In the genomic region with DNA sequence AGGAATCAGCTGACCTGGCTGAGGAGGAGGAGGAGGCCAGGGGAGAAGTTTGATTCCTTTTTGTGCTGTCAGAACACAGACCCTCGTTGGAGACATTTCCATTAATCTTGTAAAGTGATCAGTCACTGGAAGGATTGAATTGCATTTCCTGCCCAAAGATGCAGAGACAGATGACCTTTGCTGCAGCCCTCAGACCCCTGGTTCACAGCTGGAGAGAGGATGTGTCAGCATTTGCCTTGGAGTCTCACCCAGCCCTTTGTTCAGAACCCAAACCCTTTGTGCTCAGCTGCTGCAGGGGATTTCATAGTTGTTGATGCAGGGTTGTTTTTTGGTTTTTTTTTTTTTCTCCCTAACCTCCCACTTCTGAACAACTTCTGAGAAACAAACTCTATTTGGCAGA, we compare ENCODE assay signal across 11 mouse cellular contexts. TPM values are rescaled to one million over a fixed set of nuclear protein-coding genes. Genes with fewer than 3 reads are reported as not detected.
DNase-seq lines count a peak whose midpoint lies in the region; ATAC-seq and TF ChIP-seq lines count a peak whose summit lies in the region.
"Had no signal": no experiment of that assay in that cellular context is flagged by ENCODE, and none has a peak within 500 bp of the region (broad histone marks: within the 10 kb centered on the region; RNA-seq: fewer than 3 reads in every experiment).

No protein-coding gene starts in this region.

- H3K9me3 ChIP-seq in heart, embryonic 12.5 days (replicated peaks) = no peaks in the 10 kb centered on the region
- no peaks in the 10 kb centered on the region for H3K9me3 ChIP-seq in liver, embryonic 12.5 days (replicated peaks)
- no peaks in the 10 kb centered on the region for H3K9me3 ChIP-seq in liver, postnatal 0 days (ENCODE audit: low read length)
- no peaks in the 10 kb centered on the region for H3K9me3 ChIP-seq in limb, embryonic 11.5 days (ENCODE audit: control insufficient read depth, low read length)
- H3K9me3 ChIP-seq: hindbrain, embryonic 13.5 days had no signal

- H3K27me3 ChIP-seq in heart, embryonic 12.5 days (replicated peaks) = no peaks in the 10 kb centered on the region
- H3K27me3 ChIP-seq in liver, embryonic 12.5 days (replicated peaks) = 0 out of 2 replicates have a peak, but pooled peaks cover 4% of the 10 kb centered on the region
- no peaks in the 10 kb centered on the region for H3K27me3 ChIP-seq in liver, postnatal 0 days (ENCODE audit: insufficient read depth, low read length)
- no peaks in the 10 kb centered on the region for H3K27me3 ChIP-seq in limb, embryonic 11.5 days (ENCODE audit: control insufficient read depth, insufficient read depth, low read length)
- H3K27me3 ChIP-seq: hindbrain, embryonic 13.5 days had no signal

- no peak overlapping the region for H3K4me3 ChIP-seq in heart, embryonic 12.5 days
- H3K4me3 ChIP-seq in liver, embryonic 12.5 days = no peak overlapping the region
- no peak overlapping the region for H3K4me3 ChIP-seq in liver, postnatal 0 days (ENCODE audit: low read depth, low read length)
- H3K4me3 ChIP-seq in limb, embryonic 11.5 days (ENCODE audit: low read depth, low read length) = no peak overlapping the region
- H3K4me3 ChIP-seq: hindbrain, embryonic 13.5 days had no signal

- WGBS in heart, embryonic 12.5 days = 0% methylated on average over 1 of the region's 1 CpGs
- 3% methylated on average over 1 of the region's 1 CpGs for WGBS in liver, embryonic 12.5 days (ENCODE audit: insufficient replicate concordance)
- WGBS in liver, postnatal 0 days (ENCODE audit: insufficient replicate concordance) = 4% methylated on average over 1 of the region's 1 CpGs
- WGBS in limb, embryonic 11.5 days = 0% methylated on average over 1 of the region's 1 CpGs

- H3K4me1 ChIP-seq in heart, embryonic 12.5 days (replicated peaks) = peaks cover 42% of the 10 kb centered on the region
- peaks cover 25% of the 10 kb centered on the region for H3K4me1 ChIP-seq in liver, embryonic 12.5 days
- peaks cover 19% of the 10 kb centered on the region for H3K4me1 ChIP-seq in liver, postnatal 0 days (ENCODE audit: insufficient read depth)
- peaks cover 23% of the 10 kb centered on the region for H3K4me1 ChIP-seq in limb, embryonic 11.5 days (ENCODE audit: control insufficient read depth, insufficient read depth, low read length)

- no peak for DNase-seq in heart, postnatal 25 days (ENCODE audit: low spot score)
- no peak for DNase-seq in liver, postnatal 0 days
- peak; percentile 82 for DNase-seq in ES-CJ7 (ENCODE audit: low read depth, low spot score)
- no peak for DNase-seq in limb, embryonic 11.5 days (ENCODE audit: low spot score)
- DNase-seq in layer of hippocampus, adult 18-20 months (ENCODE audit: low spot score in 2 of 2) = no peak
- DNase-seq in layer of hippocampus, postnatal 25 days (ENCODE audit: extremely low spot score in 1 of 2, low spot score in 1 of 2) = no peak

- no peak for TF ChIP-seq CTCF in liver, postnatal 0 days (IDR thresholded peaks at IDR 0.05; ENCODE audit: low read depth)

- peak overlapping the region; percentile 53; the same call in 1 of the 2 replicates for H3K4me2 ChIP-seq in heart, embryonic 12.5 days
- H3K4me2 ChIP-seq in liver, embryonic 12.5 days = peak overlapping the region; percentile 51; the same call in 1 of the 2 replicates
- no peak overlapping the region for H3K4me2 ChIP-seq in liver, postnatal 0 days (ENCODE audit: low read depth, low read length)
- H3K4me2 ChIP-seq in limb, embryonic 11.5 days (ENCODE audit: low read depth, severe bottlenecking) = no peak overlapping the region

- no peak for ATAC-seq in heart, embryonic 12.5 days (ENCODE audit: insufficient number of reproducible peaks, low FRiP score)
- ATAC-seq in liver, embryonic 12.5 days = no peak
- ATAC-seq in liver, postnatal 0 days = no peak
- 0 out of 2 replicates have a peak, but pooled peaks have one; percentile 11 for ATAC-seq in limb, embryonic 11.5 days (ENCODE audit: insufficient number of reproducible peaks, low FRiP score, low TSS enrichment, low read depth)

- H3K27ac ChIP-seq in heart, embryonic 12.5 days (ENCODE audit: poor library complexity, severe bottlenecking) = peak overlapping the region; percentile 29; the same call in 1 of the 2 replicates
- no peak overlapping the region for H3K27ac ChIP-seq in liver, embryonic 12.5 days
- H3K27ac ChIP-seq in liver, postnatal 0 days (ENCODE audit: low read depth) = no peak overlapping the region
- H3K27ac ChIP-seq in limb, embryonic 11.5 days (replicated peaks; ENCODE audit: low read depth, low read length) = peak overlapping the region; percentile 30
- H3K27ac ChIP-seq: hindbrain, embryonic 13.5 days had no signal

- 0 out of 2 replicates have a peak overlapping the region, but pooled peaks have one; percentile 33 for H3K9ac ChIP-seq in heart, embryonic 12.5 days
- H3K9ac ChIP-seq in liver, embryonic 12.5 days = no peak overlapping the region
- H3K9ac ChIP-seq in liver, postnatal 0 days (replicated peaks) = no peak overlapping the region
- H3K9ac ChIP-seq in limb, embryonic 11.5 days (ENCODE audit: low read length) = no peak overlapping the region
- H3K9ac ChIP-seq: hindbrain, embryonic 13.5 days had no signal

- TF ChIP-seq EP300 in liver, postnatal 0 days (IDR thresholded peaks at IDR 0.05; ENCODE audit: low read depth) = no peak

- intact Hi-C loops in heart, postnatal 25 days (cut with DNase I) = no loop called here

- peaks cover 7% of the 10 kb centered on the region; the same call in 1 of the 2 replicates for H3K36me3 ChIP-seq in heart, embryonic 12.5 days
- no peaks in the 10 kb centered on the region for H3K36me3 ChIP-seq in liver, embryonic 12.5 days
- H3K36me3 ChIP-seq in liver, postnatal 0 days (replicated peaks; ENCODE audit: insufficient read depth, low read length) = no peaks in the 10 kb centered on the region
- no peaks in the 10 kb centered on the region for H3K36me3 ChIP-seq in limb, embryonic 11.5 days (ENCODE audit: control insufficient read depth, insufficient read depth, low read length)
- H3K36me3 ChIP-seq: hindbrain, embryonic 13.5 days had no signal

RNA-seq across cellular contexts. Expression of a gene that starts 5.3 kb away (rescaled TPM):
- polyA plus RNA-seq in heart, embryonic 12.5 days (2016; fragmentation: Nextera tagmentation; extraction: Ambion mirVana) = 38.6 and 39.8 TPM in 2 replicates
- total RNA-seq in heart, postnatal 25 days (2021) = 10 to 100 TPM; 15.4 to 16.8 TPM
- polyA plus RNA-seq in liver, embryonic 12.5 days (2016; fragmentation: Nextera tagmentation; extraction: Ambion mirVana) = 28.9 and 30.6 TPM in 2 replicates
- 7.6 and 8.3 TPM in 2 replicates for polyA plus RNA-seq in liver, postnatal 0 days (2015; fragmentation: Nextera tagmentation; extraction: Ambion mirVana)
- 67.2 and 79.4 TPM in 2 replicates for polyA plus RNA-seq in limb, embryonic 11.5 days (2014; fragmentation: Nextera tagmentation; extraction: Ambion mirVana)
- total RNA-seq in layer of hippocampus, adult 18-20 months (2021) = 10 to 100 TPM; 33.5 to 39.4 TPM
- 10 to 100 TPM; 36.9 to 38.4 TPM for total RNA-seq in layer of hippocampus, postnatal 25 days (2021)

RNA-seq across cellular contexts. Expression of a gene that starts 20.0 kb away (rescaled TPM):
- 22.8 and 23.3 TPM in 2 replicates for polyA plus RNA-seq in heart, embryonic 12.5 days (2016; fragmentation: Nextera tagmentation; extraction: Ambion mirVana)
- total RNA-seq in heart, postnatal 25 days (2021) = 10 to 100 TPM; 15.1 to 16.1 TPM
- 11.6 and 11.9 TPM in 2 replicates for polyA plus RNA-seq in liver, embryonic 12.5 days (2016; fragmentation: Nextera tagmentation; extraction: Ambion mirVana)
- 12.4 and 13.1 TPM in 2 replicates for polyA plus RNA-seq in liver, postnatal 0 days (2015; fragmentation: Nextera tagmentation; extraction: Ambion mirVana)
- polyA plus RNA-seq in limb, embryonic 11.5 days (2014; fragmentation: Nextera tagmentation; extraction: Ambion mirVana) = 10.0 and 10.3 TPM in 2 replicates
- total RNA-seq in layer of hippocampus, adult 18-20 months (2021) = 10 to 100 TPM; 11.2 to 11.9 TPM
- 10 to 100 TPM; 11.0 to 11.7 TPM for total RNA-seq in layer of hippocampus, postnatal 25 days (2021)

RNA-seq across cellular contexts. Expression of a gene that starts 51.9 kb away (rescaled TPM):
- not detected in 2 replicates for polyA plus RNA-seq in heart, embryonic 12.5 days (2016; fragmentation: Nextera tagmentation; extraction: Ambion mirVana)
- not detected for total RNA-seq in heart, postnatal 25 days (2021)
- polyA plus RNA-seq in liver, embryonic 12.5 days (2016; fragmentation: Nextera tagmentation; extraction: Ambion mirVana) = not detected in 2 replicates
- polyA plus RNA-seq in liver, postnatal 0 days (2015; fragmentation: Nextera tagmentation; extraction: Ambion mirVana) = not detected in 2 replicates
- 0.64 TPM in 1 of 2 replicates, not detected in the other for polyA plus RNA-seq in limb, embryonic 11.5 days (2014; fragmentation: Nextera tagmentation; extraction: Ambion mirVana)
- total RNA-seq in layer of hippocampus, adult 18-20 months (2021) = under 1 TPM; 0.38 to 0.94 TPM
- total RNA-seq in layer of hippocampus, postnatal 25 days (2021) = 1 to 10 TPM in 1 of 2 experiments, not detected in 1; 1.5 TPM
- total RNA-seq: adrenal gland, adult 8-10 months; left cerebral cortex, adult 8-10 months had no signal

Comparison
In these comparisons a context has a peak if more than half of its experiments do, and no peak if none do; other contexts are left out.
1. H3K4me2 ChIP-seq: peak in heart, embryonic 12.5 days (single experiment) and liver, embryonic 12.5 days (single experiment); none in liver, postnatal 0 days (single experiment) and limb, embryonic 11.5 days (single experiment).
2. H3K27ac ChIP-seq: peak in heart, embryonic 12.5 days (single experiment) and limb, embryonic 11.5 days (single experiment); none in liver, embryonic 12.5 days (single experiment) and liver, postnatal 0 days (single experiment).